Mouse (Mus musculus): ENCODE measurements at regions not wholly inside any gene's neighbourhood (a gene's known extent, or its start where the extent isn't known, plus 50 kb on each side); places are given as distances from the start of the nearest gene placed in this dataset.
A peak's percentile ranks its signal among the peaks of the same experiment; 100 is the strongest.

GRCm38 (mm10) chr15:5414401-5414800 is 170.4 kb upstream of the Ptger4 start:
- no peak for ATAC-seq (replicated peaks; ENCODE audit: low FRiP score, poor library complexity, severe bottlenecking)

GRCm38 (mm10) chr15:5416031-5416430 is 172.0 kb upstream of the Ptger4 start:
- no peak for ATAC-seq (replicated peaks; ENCODE audit: low FRiP score, poor library complexity, severe bottlenecking)

DNA sequence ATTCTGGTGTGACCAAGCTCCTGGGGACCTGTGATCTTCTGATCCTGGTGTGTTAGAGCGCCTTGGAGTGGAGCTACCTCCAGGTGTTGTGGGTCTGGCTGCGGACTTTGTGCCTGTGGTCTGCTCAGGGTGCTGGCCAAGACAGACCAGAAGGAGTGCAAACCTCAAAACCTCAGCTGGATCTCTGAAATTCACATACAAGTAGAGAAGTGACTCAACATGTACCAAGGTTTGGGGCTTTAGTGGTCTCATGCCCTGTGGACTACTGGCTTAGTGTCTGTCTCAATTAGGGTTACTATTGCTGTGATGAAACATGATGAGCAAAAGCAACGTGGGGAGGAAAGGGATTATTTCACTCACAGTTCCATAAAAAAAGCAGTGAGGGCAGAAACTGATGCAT is 182.7 kb upstream of the Ptger4 start:
- no peak for ATAC-seq (replicated peaks; ENCODE audit: low FRiP score, poor library complexity, severe bottlenecking)

GRCm38 (mm10) chr15:5427319-5428048 is 183.5 kb upstream of the Ptger4 start:
- no peak for ATAC-seq (replicated peaks; ENCODE audit: low FRiP score, poor library complexity, severe bottlenecking)

GRCm38 (mm10) chr15:5432018-5432417 is 188.0 kb upstream of the Ptger4 start:
- no peak for ATAC-seq (replicated peaks; ENCODE audit: low FRiP score, poor library complexity, severe bottlenecking)

DNA sequence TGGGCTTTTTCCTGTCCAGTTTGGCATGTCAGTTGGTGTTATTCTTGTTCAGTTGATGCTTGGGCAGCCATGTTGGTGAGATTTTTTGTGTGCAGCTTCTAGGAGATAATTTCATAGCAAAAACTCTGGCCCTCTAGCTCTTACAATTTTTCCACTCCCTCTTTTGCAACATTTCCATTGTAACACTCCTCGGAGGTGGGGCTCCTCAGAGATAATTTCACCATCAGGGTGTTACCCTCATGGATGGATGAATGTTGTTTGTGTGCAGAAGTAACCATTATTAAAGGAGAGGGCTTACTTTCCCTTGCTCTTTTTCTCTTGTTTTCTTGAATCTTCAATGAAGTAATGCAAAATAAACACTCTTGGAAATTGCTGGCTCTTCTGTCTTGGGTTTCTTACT is 193.0 kb upstream of the Ptger4 start:
- ATAC-seq (replicated peaks; ENCODE audit: low FRiP score, poor library complexity, severe bottlenecking), result no peak

DNA sequence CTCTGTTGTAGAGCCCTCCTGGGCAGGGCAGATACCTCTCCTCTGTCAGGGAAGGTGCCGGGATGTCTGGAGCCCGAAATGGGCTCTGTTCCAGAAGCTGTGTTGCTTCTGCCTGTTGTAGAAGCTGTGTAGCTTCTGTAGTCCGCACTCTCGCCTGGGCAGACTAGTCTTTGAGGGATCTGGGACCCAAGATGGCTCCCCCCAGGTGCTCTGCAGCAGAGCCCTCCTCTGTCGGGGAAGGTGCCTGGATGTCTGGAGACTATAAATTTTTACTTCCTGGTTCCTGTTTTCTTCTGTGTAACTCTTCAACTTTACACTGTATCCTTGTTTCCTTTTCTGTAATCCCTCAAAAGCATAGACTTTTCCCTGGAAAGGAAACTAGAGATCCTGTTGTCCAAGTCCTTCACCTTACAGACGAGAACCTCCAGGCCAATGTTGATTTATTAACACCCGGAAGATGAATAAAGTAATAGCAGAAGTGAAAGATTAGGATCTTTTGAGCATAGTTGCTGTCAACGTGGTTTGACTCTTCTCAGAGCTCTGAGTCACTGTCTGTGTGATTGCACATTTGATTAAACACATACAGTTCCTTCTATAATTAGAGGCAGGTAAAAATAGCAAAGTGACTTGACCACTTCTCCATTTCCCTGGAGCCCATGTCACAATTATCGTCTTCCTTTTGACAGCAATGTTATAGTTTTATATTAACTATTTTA is 202.2 kb upstream of the Ptger4 start:
- ATAC-seq (replicated peaks; ENCODE audit: low FRiP score, poor library complexity, severe bottlenecking), result no peak

- no peak for ATAC-seq (replicated peaks; ENCODE audit: low FRiP score, poor library complexity, severe bottlenecking)
These were observed 202.8 kb upstream of the Ptger4 start for GRCm38 (mm10) chr15:5446756-5447314.

DNA sequence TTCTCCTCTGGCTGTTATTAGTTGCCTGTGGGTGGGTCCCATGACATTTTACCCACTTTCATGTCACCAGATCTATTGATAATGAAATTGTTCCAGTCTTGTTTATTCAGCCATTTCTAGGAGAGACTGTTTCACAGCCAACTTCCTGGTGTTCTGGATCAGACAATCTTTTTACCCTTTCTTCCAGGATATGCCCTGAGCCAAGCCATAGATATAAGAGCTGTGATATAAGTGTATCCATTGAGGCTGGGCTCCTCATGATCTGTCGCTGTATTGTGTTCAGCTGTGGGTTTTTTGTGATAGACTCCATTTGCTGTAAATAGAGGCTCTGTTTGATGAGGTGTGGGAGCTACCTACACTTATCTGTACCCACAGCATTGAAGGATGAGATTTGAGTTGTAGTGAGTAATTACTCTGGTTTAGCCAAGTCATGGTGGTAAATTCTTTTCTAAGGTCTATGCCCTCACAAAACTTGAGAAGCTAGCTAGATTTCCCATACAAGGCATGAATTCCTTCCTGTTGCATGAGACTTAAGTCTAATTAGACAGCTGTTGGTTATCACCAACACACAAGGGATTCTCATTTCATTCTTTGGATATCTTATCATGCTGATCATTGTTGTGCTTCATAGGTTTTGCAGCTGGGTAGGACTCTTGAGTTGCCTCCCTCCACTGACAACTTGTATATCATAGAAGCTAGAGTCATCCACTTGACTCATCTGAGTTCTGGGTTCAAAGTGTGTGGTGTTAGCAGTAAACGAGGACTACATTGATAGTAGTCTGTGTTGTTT is 203.9 kb upstream of the Ptger4 start:
- ATAC-seq (replicated peaks; ENCODE audit: low FRiP score, poor library complexity, severe bottlenecking), result no peak

DNA sequence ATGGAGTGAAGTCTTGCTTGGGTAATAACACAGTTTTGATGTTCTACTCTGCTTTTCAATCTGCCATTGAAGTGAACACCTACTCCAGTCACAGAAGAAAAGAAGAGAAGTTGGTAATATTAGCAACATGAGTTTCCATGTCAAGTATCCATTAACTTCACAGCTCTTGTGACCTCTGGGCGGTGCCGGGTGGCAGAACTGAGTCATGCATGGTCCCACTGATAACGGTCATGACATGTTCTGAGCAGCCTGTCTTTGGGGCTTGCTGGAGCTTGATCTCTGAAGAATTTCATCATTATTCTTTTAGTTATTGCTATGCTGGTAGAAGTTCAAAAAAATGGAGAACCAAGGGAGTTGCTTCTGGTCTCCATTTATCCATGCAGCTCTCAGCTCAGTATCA is 215.1 kb upstream of the Ptger4 start:
- ATAC-seq (replicated peaks; ENCODE audit: low FRiP score, poor library complexity, severe bottlenecking), result peak; percentile 99

GRCm38 (mm10) chr15:5459580-5459979 is 215.6 kb upstream of the Ptger4 start:
- ATAC-seq (replicated peaks; ENCODE audit: low FRiP score, poor library complexity, severe bottlenecking), result peak; percentile 68

GRCm38 (mm10) chr15:5462651-5463050 is 218.7 kb upstream of the Ptger4 start:
- no peak for ATAC-seq (replicated peaks; ENCODE audit: low FRiP score, poor library complexity, severe bottlenecking)

- no peak for ATAC-seq (replicated peaks; ENCODE audit: low FRiP score, poor library complexity, severe bottlenecking)
These were observed 220.7 kb upstream of the Ptger4 start for GRCm38 (mm10) chr15:5464732-5465131.

DNA sequence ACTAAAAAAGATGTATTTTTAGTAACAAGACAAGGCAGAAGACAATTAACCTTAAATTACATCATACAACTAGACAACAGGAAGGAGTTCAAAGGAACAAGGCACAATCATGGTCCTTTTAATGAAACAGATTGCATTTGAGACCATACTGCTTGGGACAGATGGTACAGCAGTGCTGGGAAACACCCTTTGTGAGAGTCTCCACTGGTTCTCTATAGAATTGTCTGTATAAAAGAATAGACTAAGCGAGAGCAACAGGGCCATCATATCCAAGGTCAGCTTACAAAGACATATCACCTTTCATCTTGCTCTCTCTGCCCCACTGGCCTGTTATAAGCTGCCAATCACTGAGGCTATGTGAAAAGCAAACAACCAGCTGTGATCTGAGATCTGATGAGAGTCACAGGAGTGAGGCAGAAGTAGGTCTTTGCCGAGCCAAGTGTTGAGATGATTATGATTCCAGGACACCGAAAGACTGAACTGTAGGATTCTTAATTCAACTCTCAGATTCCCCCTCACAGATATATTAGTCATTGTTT is 224.6 kb upstream of the Ptger4 start:
- ATAC-seq (replicated peaks; ENCODE audit: low FRiP score, poor library complexity, severe bottlenecking), result no peak

GRCm38 (mm10) chr15:5475389-5475995 is 231.5 kb upstream of the Ptger4 start:
- no peak for ATAC-seq (replicated peaks; ENCODE audit: low FRiP score, poor library complexity, severe bottlenecking)

GRCm38 (mm10) chr15:5493286-5493685 is 249.3 kb upstream of the Ptger4 start:
- no peak for ATAC-seq (replicated peaks; ENCODE audit: low FRiP score, poor library complexity, severe bottlenecking)

- no peak for ATAC-seq (replicated peaks; ENCODE audit: low FRiP score, poor library complexity, severe bottlenecking)
These were observed 251.3 kb upstream of the Ptger4 start for GRCm38 (mm10) chr15:5495187-5495849.

DNA sequence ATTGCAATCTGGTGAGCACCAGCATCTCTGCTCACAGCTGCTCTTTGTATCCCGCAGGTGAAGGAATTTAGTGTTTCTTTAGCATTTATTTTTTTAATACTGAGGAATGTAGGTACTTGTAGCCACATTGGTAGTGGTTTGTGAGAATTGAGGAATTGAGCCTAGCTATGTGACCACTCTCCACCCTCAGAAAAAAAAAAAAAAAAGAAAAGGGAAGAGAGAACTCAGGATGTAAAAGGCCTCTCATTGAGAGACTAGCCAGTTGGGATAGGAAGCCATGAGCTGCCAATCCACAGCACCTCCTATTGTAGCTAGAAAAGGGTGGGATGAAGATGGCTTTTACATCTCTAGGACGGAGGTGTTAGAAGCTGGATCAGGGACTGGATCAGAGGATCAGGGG is 252.0 kb upstream of the Ptger4 start:
- ATAC-seq (replicated peaks; ENCODE audit: low FRiP score, poor library complexity, severe bottlenecking), result no peak

- no peak for ATAC-seq (replicated peaks; ENCODE audit: low FRiP score, poor library complexity, severe bottlenecking)
These were observed 260.5 kb upstream of the Ptger4 start for GRCm38 (mm10) chr15:5504502-5504901.
